Mouse (Mus musculus) stomach, postnatal 0 days (tissue): ENCODE data around the gene Cldn18. TPM values are rescaled to one million over a fixed set of nuclear protein-coding genes. Genes with fewer than 3 reads are reported as not detected.
A peak's percentile ranks its signal among the peaks of the same experiment; 100 is the strongest.

Experiments
- ATAC-seq: fragments of 200-750 bp; cut with Nextera tagmentation; 2 replicates; pipeline ENCODE4 v1.8.0; 2017; ENCODE audit not compliant: low FRiP score, low TSS enrichment
- DNase-seq: peaks from one replicate; pipeline ENCODE4 v3.0.0-alpha.2; 2016; ENCODE audit warnings: low spot score
- H3K27ac ChIP-seq: fragments of 300-500 bp; sonication (generic); replicated peaks from 2 replicates; pipeline ENCODE4 v1.5.1; 2014; ENCODE audit warnings: mild to moderate bottlenecking, control low read depth
- H3K27me3 ChIP-seq: fragments of 300-500 bp; sonication (generic); 2 replicates; pipeline ENCODE4 v1.6.1; 2014; ENCODE audit warnings: low read length; ENCODE audit not compliant: control insufficient read depth, insufficient read depth
- H3K36me3 ChIP-seq: fragments of 300-500 bp; sonication (generic); 2 replicates; pipeline ENCODE4 v1.6.1; 2014; ENCODE audit warnings: low read length, mixed read lengths; ENCODE audit not compliant: control insufficient read depth, insufficient read depth
- H3K4me1 ChIP-seq: fragments of 300-500 bp; sonication (generic); replicated peaks from 2 replicates; pipeline ENCODE4 v1.6.1; 2014; ENCODE audit warnings: antibody characterized with exemption; ENCODE audit not compliant: control insufficient read depth, insufficient read depth
- H3K4me2 ChIP-seq: fragments of 300-500 bp; sonication (generic); replicated peaks from 2 replicates; pipeline ENCODE4 v1.6.1; 2014; ENCODE audit warnings: low read depth, mild to moderate bottlenecking, control low read depth, moderate library complexity
- H3K4me3 ChIP-seq: fragments of 300-500 bp; sonication (generic); 2 replicates; pipeline ENCODE4 v1.5.1; 2014; ENCODE audit warnings: low read depth, low read length, control low read depth
- H3K9ac ChIP-seq: fragments of 300-500 bp; sonication (generic); 2 replicates; pipeline ENCODE4 v1.6.1; 2014; ENCODE audit warnings: mild to moderate bottlenecking, low read length, control low read depth, mixed read lengths
- H3K9me3 ChIP-seq: fragments of 300-500 bp; sonication (generic); 2 replicates; pipeline ENCODE4 v1.6.1; 2016; ENCODE audit warnings: low read length; ENCODE audit not compliant: control insufficient read depth
- CTCF ChIP-seq: IDR thresholded peaks from 2 replicates; pipeline ENCODE4 v1.5.1; 2016; ENCODE audit warnings: antibody characterized with exemption, low read depth, mild to moderate bottlenecking, moderate library complexity
- EP300 ChIP-seq: optimal IDR thresholded peaks from 2 replicates; pipeline ENCODE3; 2016; ENCODE audit warnings: antibody characterized with exemption
- WGBS: fragments of 180-500 bp; shearing (Covaris S2); extraction: QIAGEN DNeasy Blood & Tissue Kit; methylation state at CpG from one replicate; pipeline ENCODE4 v1.1.7; 2014; 5-methylcytosine and 5-hydroxymethylcytosine counted together
- polyA plus RNA-seq: library from polyadenylated mRNA; unstranded; fragments of >200 nt; fragmentation: Nextera tagmentation; extraction: Ambion mirVana; gene quantifications from 2 replicates; pipeline ENCODE4 v1.2.1, GENCODE M21; 2015

Gene Cldn18
- polyA plus RNA-seq, 1 experiment from 2014 or later = 591 TPM

- no peaks in the 10 kb centered on the region for H3K36me3 ChIP-seq
- peak; percentile 66 for DNase-seq
- TF ChIP-seq EP300 (no peak), CTCF (peak; percentile 55)
- no peaks in the 10 kb centered on the region for H3K9me3 ChIP-seq
- H3K27ac ChIP-seq = peak overlapping the region; percentile 20; the same call in 1 of the 2 replicates
- no peak overlapping the region for H3K4me3 ChIP-seq
- H3K27me3 ChIP-seq = no peaks in the 10 kb centered on the region
- ATAC-seq = peak; percentile 18; the same call in 1 of the 2 replicates
- WGBS = 57% methylated on average over 11 of the region's 11 CpGs
- no peak overlapping the region for H3K9ac ChIP-seq
- H3K4me1 ChIP-seq = no peaks in the 10 kb centered on the region
- H3K4me2 ChIP-seq = peak overlapping the region; percentile 38; the same call in 1 of the 2 replicates
Observed at GRCm38 (mm10) chr9:99707425-99708126, 9.5 kb downstream of the Cldn18 start.

- Histone ChIP-seq H3K4me3 (no peak overlapping the region), H3K36me3 (no peaks in the 10 kb centered on the region), H3K4me2 (no peak overlapping the region), H3K4me1 (no peaks in the 10 kb centered on the region), H3K9ac (no peak overlapping the region), H3K27me3 (no peaks in the 10 kb centered on the region), H3K9me3 (no peaks in the 10 kb centered on the region), H3K27ac (no peak overlapping the region)
- ATAC-seq (no peak), DNase-seq (no peak)
- no peak for TF ChIP-seq CTCF
- TF ChIP-seq EP300 = no peak
- WGBS = 79% methylated on average over 6 of the region's 6 CpGs
Observed at GRCm38 (mm10) chr9:99706264-99706663, 10.8 kb downstream of the Cldn18 start.

- ATAC-seq = 0 out of 2 replicates have a peak, but pooled peaks have one; percentile 3
Observed at GRCm38 (mm10) chr9:99703711-99704110, 13.4 kb downstream of the Cldn18 start.

GRCm38 (mm10) chr9:99702215-99702614 lies 14.9 kb downstream of the Cldn18 start:
- H3K36me3 ChIP-seq = no peaks in the 10 kb centered on the region
- H3K4me2 ChIP-seq = no peak overlapping the region
- no peak overlapping the region for H3K9ac ChIP-seq
- TF ChIP-seq CTCF = no peak
- no peak for TF ChIP-seq EP300
- no peaks in the 10 kb centered on the region for H3K27me3 ChIP-seq
- 61% methylated on average over 6 of the region's 6 CpGs for WGBS
- H3K9me3 ChIP-seq = no peaks in the 10 kb centered on the region
- peak overlapping the region; percentile 56 for H3K27ac ChIP-seq
- no peaks in the 10 kb centered on the region for H3K4me1 ChIP-seq
- ATAC-seq (peak; percentile 41; the same call in 1 of the 2 replicates), DNase-seq (no peak)
- no peak overlapping the region for H3K4me3 ChIP-seq

More at GRCm38 (mm10) chr9:99703711-99704110, 13.4 kb downstream of the Cldn18 start:
- Histone ChIP-seq H3K9me3 (no peaks in the 10 kb centered on the region), H3K27ac (peak overlapping the region; percentile 70), H3K4me3 (no peak overlapping the region), H3K27me3 (no peaks in the 10 kb centered on the region), H3K9ac (no peak overlapping the region), H3K4me1 (no peaks in the 10 kb centered on the region), H3K4me2 (no peak overlapping the region), H3K36me3 (no peaks in the 10 kb centered on the region)
- 57% methylated on average over 6 of the region's 6 CpGs for WGBS
- no peak for DNase-seq
- TF ChIP-seq EP300 (no peak), CTCF (no peak)

- ATAC-seq (peak; percentile 74), DNase-seq (no peak)
- H3K27ac ChIP-seq = peak overlapping the region; percentile 56; the same call in 1 of the 2 replicates
- H3K36me3 ChIP-seq = no peaks in the 10 kb centered on the region
- TF ChIP-seq EP300 (no peak), CTCF (no peak)
- no peaks in the 10 kb centered on the region for H3K27me3 ChIP-seq
- H3K4me2 ChIP-seq = no peak overlapping the region
- H3K4me1 ChIP-seq = no peaks in the 10 kb centered on the region
- 63% methylated on average over 2 of the region's 2 CpGs for WGBS
- no peak overlapping the region for H3K4me3 ChIP-seq
- H3K9ac ChIP-seq = no peak overlapping the region
- no peaks in the 10 kb centered on the region for H3K9me3 ChIP-seq
Observed at GRCm38 (mm10) chr9:99701187-99701586, 15.9 kb downstream of the Cldn18 start.

- H3K27ac ChIP-seq = no peak overlapping the region
- no peaks in the 10 kb centered on the region for H3K36me3 ChIP-seq
- DNase-seq = no peak
- no peaks in the 10 kb centered on the region for H3K9me3 ChIP-seq
- H3K4me1 ChIP-seq = no peaks in the 10 kb centered on the region
- H3K9ac ChIP-seq = no peak overlapping the region
- no peak overlapping the region for H3K4me2 ChIP-seq
- WGBS = 67% methylated on average over 2 of the region's 2 CpGs
- TF ChIP-seq CTCF = no peak
- no peak for TF ChIP-seq EP300
- no peaks in the 10 kb centered on the region for H3K27me3 ChIP-seq
- H3K4me3 ChIP-seq = no peak overlapping the region
- no peak for ATAC-seq
Observed at GRCm38 (mm10) chr9:99699752-99700389, 17.2 kb downstream of the Cldn18 start.
